Mouse (Mus musculus) cerebellum, adult 2 months (tissue): Measurements from ENCODE around the gene Vars2.

Source experiments
- CTCF ChIP-seq: fragments of 200-500 bp; IDR thresholded peaks from 2 replicates; pipeline ENCODE4 v1.5.1; 2011; ENCODE audit warnings: low read depth, mild to moderate bottlenecking, control low read depth, low read length, moderate library complexity, borderline replicate concordance; ENCODE audit not compliant: insufficient read depth
- POLR2A ChIP-seq: fragments of 200-500 bp; IDR thresholded peaks from 2 replicates; pipeline ENCODE4 v1.6.1; 2011; ENCODE audit warnings: low read length, control low read depth, borderline replicate concordance; ENCODE audit not compliant: insufficient read depth

- no peak for TF ChIP-seq CTCF
- TF ChIP-seq POLR2A = no peak
Measured at GRCm38 (mm10) chr17:35688347-35689175, 21.2 kb upstream of the Vars2 start.
